Mouse (Mus musculus) gastrocnemius, postnatal 36 days (tissue): ENCODE results near the gene Fam189b. TPM values are rescaled to one million over a fixed set of nuclear protein-coding genes. Genes with fewer than 3 reads are reported as not detected.

ENCODE experiments used
- DNase-seq, 2 experiments: peaks; one replicate each; pipeline ENCODE4 v3.0.0; 2022
- intact Hi-C: fragments of 180-260 bp; cut with DNase I; formaldehyde crosslinking; loops from one replicate; pipeline ENCODE4 v1.15.1; 2025
- total RNA-seq, 2 experiments: library from RNA; stranded (reverse); gene quantifications; 2 replicates each; pipeline ENCODE4 v1.2.3; 2021

Fam189b gene
- total RNA-seq, 2 experiments from 2014 or later, result 16.1 to 17.5 TPM

GRCm38 (mm10) chr3:89164506-89165267, 18.3 kb upstream of the Fam189b start, which contains the start of gene Clk2:
Gene Clk2 (plus strand): TSS chr3:89164795.
- peak; percentile 89 to 91 for DNase-seq
- intact Hi-C loops, result no loop called here

GRCm38 (mm10) chr3:89165268-89165870, 17.6 kb upstream of the Fam189b start:
- intact Hi-C loops, result no loop called here
- DNase-seq, result no peak

GRCm38 (mm10) chr3:89166945-89167344, 16.0 kb upstream of the Fam189b start:
- no peak for DNase-seq
- intact Hi-C loops, result no loop called here

- intact Hi-C loops, result no loop called here
- DNase-seq, result no peak
These were observed 8.1 kb upstream of the Fam189b start for GRCm38 (mm10) chr3:89174844-89175243.

- intact Hi-C loops, result no loop called here
- no peak for DNase-seq
These were observed 7.4 kb upstream of the Fam189b start for GRCm38 (mm10) chr3:89175544-89175943.

GRCm38 (mm10) chr3:89176421-89176820, 6.5 kb upstream of the Fam189b start:
- intact Hi-C loops, result no loop called here
- no peak for DNase-seq

GRCm38 (mm10) chr3:89177242-89178106, 5.5 kb upstream of the Fam189b start, which contains the start of gene Scamp3:
Gene Scamp3 (plus strand): TSS chr3:89177473.
- DNase-seq, result peak; percentile 73 to 81
- intact Hi-C loops, result no loop called here

- DNase-seq, result no peak
- intact Hi-C loops, result no loop called here
These were observed 4.9 kb upstream of the Fam189b start for GRCm38 (mm10) chr3:89178107-89178385.

- DNase-seq, result no peak
- intact Hi-C loops, result no loop called here
These were observed 3.9 kb upstream of the Fam189b start for GRCm38 (mm10) chr3:89179056-89179455.

- no peak for DNase-seq
- intact Hi-C loops, result no loop called here
These were observed 1.0 kb upstream of the Fam189b start for GRCm38 (mm10) chr3:89181749-89182500.

GRCm38 (mm10) chr3:89182531-89183057, 349 bp upstream of the Fam189b start:
- intact Hi-C loops, result no loop called here
- DNase-seq, result no peak

GRCm38 (mm10) chr3:89183959-89184315, 994 bp downstream of the Fam189b start:
- DNase-seq, result no peak
- intact Hi-C loops, result no loop called here

GRCm38 (mm10) chr3:89187197-89187596, 4.3 kb downstream of the Fam189b start:
- intact Hi-C loops, result no loop called here
- no peak for DNase-seq

- no peak for DNase-seq
- intact Hi-C loops, result no loop called here
These were observed 4.9 kb downstream of the Fam189b start for GRCm38 (mm10) chr3:89187690-89188477.

GRCm38 (mm10) chr3:89188478-89188875, 5.5 kb downstream of the Fam189b start:
- no peak for DNase-seq
- intact Hi-C loops, result no loop called here

GRCm38 (mm10) chr3:89190436-89190835, 7.5 kb downstream of the Fam189b start:
- DNase-seq, result no peak
- intact Hi-C loops, result no loop called here

GRCm38 (mm10) chr3:89193351-89193750, 10.4 kb downstream of the Fam189b start:
- DNase-seq, result no peak
- intact Hi-C loops, result no loop called here

- DNase-seq, result no peak
- intact Hi-C loops, result no loop called here
These were observed 10.9 kb downstream of the Fam189b start for GRCm38 (mm10) chr3:89193853-89194252.

GRCm38 (mm10) chr3:89195979-89196877, 13.3 kb downstream of the Fam189b start:
- intact Hi-C loops, result no loop called here
- DNase-seq, result peak; percentile 76 to 87
